Comparison of ENCODE assay signal across 8 mouse cellular contexts in genomic region chr10:70563636-70564035, GRCm38 (mm10).
DNase-seq lines count a peak whose midpoint lies in the region; ATAC-seq and TF ChIP-seq lines count a peak whose summit lies in the region.

No protein-coding gene starts in this region.

- H3K4me1 ChIP-seq in ES-Bruce4 (ENCODE audit: control insufficient read depth, insufficient read depth, low read length) = no peaks in the 10 kb centered on the region

- H3K4me3 ChIP-seq in ES-Bruce4 (ENCODE audit: low read depth, low read length) = no peak overlapping the region

- H3K9ac ChIP-seq in ES-Bruce4 (ENCODE audit: low read depth, poor library complexity, severe bottlenecking) = no peak overlapping the region

- no peaks in the 10 kb centered on the region for H3K9me3 ChIP-seq in ES-Bruce4 (replicated peaks; ENCODE audit: control insufficient read depth, insufficient read depth, low read length, poor library complexity, severe bottlenecking)

- no peak overlapping the region for H3K27ac ChIP-seq in ES-Bruce4 (ENCODE audit: insufficient read depth, low read length)

- ATAC-seq in cerebellum, adult (ENCODE audit: insufficient number of reproducible peaks, low FRiP score, low TSS enrichment) = no peak

- H3K36me3 ChIP-seq in ES-Bruce4 (ENCODE audit: control insufficient read depth, insufficient read depth, low read length, poor library complexity, severe bottlenecking) = peaks cover 4% of the 10 kb centered on the region

- no peaks in the 10 kb centered on the region for H3K27me3 ChIP-seq in ES-Bruce4 (ENCODE audit: control insufficient read depth, insufficient read depth, low read length, poor library complexity, severe bottlenecking)

- peak; percentile 62 for TF ChIP-seq CTCF in ES-Bruce4 (IDR thresholded peaks at IDR 0.05; ENCODE audit: low read depth, low read length)

- TF ChIP-seq POLR2A in ES-Bruce4 (IDR thresholded peaks at IDR 0.05; ENCODE audit: insufficient read depth, low read length) = no peak

- no peak for TF ChIP-seq EP300 in ES-Bruce4 (IDR thresholded peaks at IDR 0.05; ENCODE audit: insufficient read depth, low read depth, low read length)

- peak; percentile 70 for DNase-seq in cerebellum, adult 11 months
- peak; percentile 84 for DNase-seq in cerebellum, adult 9-10 months
- peak; percentile 74 for DNase-seq in gastrocnemius, postnatal 10 days
- peak; percentile 82 to 87 for DNase-seq in layer of hippocampus, postnatal 10 days (ENCODE audit: low spot score in 2 of 2)
- DNase-seq in lung, postnatal 36 days = peak; percentile 77
- DNase-seq in thymus, postnatal 25 days = peak; percentile 8

Comparison
In these comparisons a context has a peak if more than half of its experiments do, and no peak if none do; other contexts are left out.
1. DNase-seq: peak in every context shown above with its lines; median percentile 84 in layer of hippocampus, postnatal 10 days; 84 in cerebellum, adult 9-10 months; 77 in lung, postnatal 36 days; 74 in gastrocnemius, postnatal 10 days; 70 in cerebellum, adult 11 months; 8 in thymus, postnatal 25 days.